Mouse (Mus musculus) limb, embryonic 15.5 days (tissue): ENCODE measurements around the gene Sec61a2. TPM values are rescaled to one million over a fixed set of nuclear protein-coding genes. Genes with fewer than 3 reads are reported as not detected.

Experiments used
- ATAC-seq: fragments of 200-750 bp; cut with Nextera tagmentation; 2 replicates; pipeline ENCODE4 v1.8.0; 2017; ENCODE audit warnings: low read depth, moderate TSS enrichment; ENCODE audit not compliant: insufficient number of reproducible peaks, low FRiP score, low TSS enrichment
- H3K27ac ChIP-seq: fragments of 300-500 bp; sonication (generic); 2 replicates; pipeline ENCODE4 v1.5.1; 2015; ENCODE audit warnings: moderate library complexity, mild to moderate bottlenecking, inconsistent platforms
- H3K27me3 ChIP-seq: fragments of 300-500 bp; sonication (generic); 2 replicates; pipeline ENCODE4 v1.6.1; 2015; ENCODE audit warnings: inconsistent platforms
- H3K36me3 ChIP-seq: fragments of 300-500 bp; sonication (generic); 2 replicates; pipeline ENCODE4 v1.6.1; 2015; ENCODE audit warnings: inconsistent platforms
- H3K4me1 ChIP-seq: fragments of 300-500 bp; sonication (generic); 2 replicates; pipeline ENCODE4 v1.6.1; 2015; ENCODE audit warnings: inconsistent platforms
- H3K4me2 ChIP-seq: fragments of 300-500 bp; sonication (generic); 2 replicates; pipeline ENCODE4 v1.6.1; 2015; ENCODE audit warnings: mild to moderate bottlenecking, inconsistent platforms
- H3K4me3 ChIP-seq: fragments of 300-500 bp; sonication (generic); 2 replicates; pipeline ENCODE4 v1.5.1; 2015; ENCODE audit warnings: mild to moderate bottlenecking, inconsistent platforms
- H3K9ac ChIP-seq: fragments of 300-500 bp; sonication (generic); 2 replicates; pipeline ENCODE4 v1.6.1; 2015; ENCODE audit warnings: inconsistent platforms
- H3K9me3 ChIP-seq: fragments of 300-500 bp; sonication (generic); 2 replicates; pipeline ENCODE4 v1.6.1; 2016; ENCODE audit warnings: inconsistent platforms
- WGBS: fragments of 180-500 bp; shearing (Covaris S2); methylation state at CpG from one replicate; pipeline ENCODE4 v1.1.7; 2015; 5-methylcytosine and 5-hydroxymethylcytosine counted together
- polyA plus RNA-seq: library from polyadenylated mRNA; unstranded; fragments of >200 nt; fragmentation: Nextera tagmentation; extraction: Ambion mirVana; gene quantifications from 2 replicates; pipeline ENCODE4 v1.2.1, GENCODE M21; 2015

Sec61a2 gene
- polyA plus RNA-seq, 1 experiment from 2014 or later: 80.5 TPM

- no peak overlapping the region for H3K27ac ChIP-seq
- H3K9ac ChIP-seq: no peak overlapping the region
- H3K4me3 ChIP-seq: no peak overlapping the region
- H3K9me3 ChIP-seq: no peaks in the 10 kb centered on the region
- no peak for ATAC-seq
- no peaks in the 10 kb centered on the region for H3K27me3 ChIP-seq
- no peak overlapping the region for H3K4me2 ChIP-seq
- WGBS: 90% methylated on average over 18 of the region's 18 CpGs
- H3K4me1 ChIP-seq: no peaks in the 10 kb centered on the region
- peaks cover 28% of the 10 kb centered on the region for H3K36me3 ChIP-seq
Observed at GRCm38 (mm10) chr2:5930291-5931054, 35.2 kb upstream of the Sec61a2 start.

GRCm38 (mm10) chr2:5929793-5930192, 34.6 kb upstream of the Sec61a2 start:
- 89% methylated on average over 5 of the region's 5 CpGs for WGBS
- H3K36me3 ChIP-seq: peaks cover 28% of the 10 kb centered on the region

GRCm38 (mm10) chr2:5927481-5927880, 32.2 kb upstream of the Sec61a2 start:
- no peaks in the 10 kb centered on the region for H3K4me1 ChIP-seq
- no peak overlapping the region for H3K4me3 ChIP-seq
- no peak overlapping the region for H3K27ac ChIP-seq
- no peaks in the 10 kb centered on the region for H3K27me3 ChIP-seq
- no peak for ATAC-seq
- peaks cover 28% of the 10 kb centered on the region for H3K36me3 ChIP-seq
- no peak overlapping the region for H3K4me2 ChIP-seq
- no peaks in the 10 kb centered on the region for H3K9me3 ChIP-seq
- WGBS: 93% methylated on average over 5 of the region's 5 CpGs
- no peak overlapping the region for H3K9ac ChIP-seq

More at GRCm38 (mm10) chr2:5929793-5930192, 34.6 kb upstream of the Sec61a2 start:
- H3K9ac ChIP-seq: no peak overlapping the region
- H3K4me2 ChIP-seq: no peak overlapping the region
- no peak for ATAC-seq
- H3K9me3 ChIP-seq: no peaks in the 10 kb centered on the region
- no peaks in the 10 kb centered on the region for H3K4me1 ChIP-seq
- H3K27ac ChIP-seq: no peak overlapping the region
- H3K27me3 ChIP-seq: no peaks in the 10 kb centered on the region
- H3K4me3 ChIP-seq: no peak overlapping the region

GRCm38 (mm10) chr2:5923786-5924185, 28.6 kb upstream of the Sec61a2 start:
- Histone ChIP-seq H3K4me3 (no peak overlapping the region), H3K9me3 (no peaks in the 10 kb centered on the region), H3K36me3 (peaks cover 19% of the 10 kb centered on the region), H3K27me3 (no peaks in the 10 kb centered on the region), H3K27ac (no peak overlapping the region), H3K9ac (no peak overlapping the region), H3K4me2 (no peak overlapping the region), H3K4me1 (no peaks in the 10 kb centered on the region)
- no peak for ATAC-seq
- WGBS: 46% methylated on average over 9 of the region's 9 CpGs

- Histone ChIP-seq H3K27me3 (no peaks in the 10 kb centered on the region), H3K9ac (no peak overlapping the region), H3K4me3 (no peak overlapping the region), H3K27ac (no peak overlapping the region), H3K4me1 (no peaks in the 10 kb centered on the region), H3K9me3 (no peaks in the 10 kb centered on the region), H3K4me2 (no peak overlapping the region), H3K36me3 (peaks cover 13% of the 10 kb centered on the region)
- no peak for ATAC-seq
- 95% methylated on average over 6 of the region's 6 CpGs for WGBS
Observed at GRCm38 (mm10) chr2:5922823-5923222, 27.6 kb upstream of the Sec61a2 start.

GRCm38 (mm10) chr2:5911282-5911965, 16.2 kb upstream of the Sec61a2 start:
- peaks cover 9% of the 10 kb centered on the region; the same call in 1 of the 2 replicates for H3K36me3 ChIP-seq
- ATAC-seq: no peak
- no peaks in the 10 kb centered on the region for H3K27me3 ChIP-seq
- H3K9ac ChIP-seq: no peak overlapping the region
- no peak overlapping the region for H3K4me2 ChIP-seq
- no peak overlapping the region for H3K4me3 ChIP-seq
- WGBS: 66% methylated on average over 16 of the region's 16 CpGs
- H3K9me3 ChIP-seq: no peaks in the 10 kb centered on the region
- no peak overlapping the region for H3K27ac ChIP-seq
- H3K4me1 ChIP-seq: no peaks in the 10 kb centered on the region

- peaks cover 8% of the 10 kb centered on the region for H3K36me3 ChIP-seq
Observed at GRCm38 (mm10) chr2:5906625-5907024, 11.4 kb upstream of the Sec61a2 start.

GRCm38 (mm10) chr2:5906092-5906491, 10.9 kb upstream of the Sec61a2 start:
- Histone ChIP-seq H3K4me1 (no peaks in the 10 kb centered on the region), H3K36me3 (peaks cover 8% of the 10 kb centered on the region), H3K9ac (no peak overlapping the region), H3K4me3 (no peak overlapping the region), H3K4me2 (no peak overlapping the region), H3K27ac (no peak overlapping the region), H3K27me3 (no peaks in the 10 kb centered on the region), H3K9me3 (no peaks in the 10 kb centered on the region)
- whole genome bisulfite sequencing: 26% methylated on average over 5 of the region's 5 CpGs
- no peak for ATAC-seq

More at GRCm38 (mm10) chr2:5906625-5907024, 11.4 kb upstream of the Sec61a2 start:
- ATAC-seq: no peak
- Histone ChIP-seq H3K4me1 (no peaks in the 10 kb centered on the region), H3K9ac (no peak overlapping the region), H3K4me2 (no peak overlapping the region), H3K9me3 (no peaks in the 10 kb centered on the region), H3K4me3 (no peak overlapping the region), H3K27ac (no peak overlapping the region), H3K27me3 (no peaks in the 10 kb centered on the region)
- WGBS: 49% methylated on average over 3 of the region's 3 CpGs

- Histone ChIP-seq H3K36me3 (peaks cover 11% of the 10 kb centered on the region), H3K9me3 (no peaks in the 10 kb centered on the region), H3K9ac (no peak overlapping the region), H3K4me2 (no peak overlapping the region), H3K27ac (no peak overlapping the region), H3K4me3 (no peak overlapping the region), H3K4me1 (no peaks in the 10 kb centered on the region), H3K27me3 (no peaks in the 10 kb centered on the region)
- WGBS: 75% methylated on average over 5 of the region's 5 CpGs
- no peak for ATAC-seq
Observed at GRCm38 (mm10) chr2:5900145-5900544, 4.9 kb upstream of the Sec61a2 start.

GRCm38 (mm10) chr2:5894296-5894695, 936 bp downstream of the Sec61a2 start:
- peak overlapping the region; percentile 47; the same call in 1 of the 2 replicates for H3K27ac ChIP-seq

GRCm38 (mm10) chr2:5889412-5889811, 5.8 kb downstream of the Sec61a2 start:
- 62% methylated on average over 2 of the region's 2 CpGs for whole genome bisulfite sequencing

More at GRCm38 (mm10) chr2:5894296-5894695, 936 bp downstream of the Sec61a2 start:
- 15% methylated on average over 11 of the region's 11 CpGs for WGBS
- Histone ChIP-seq H3K36me3 (peaks cover 23% of the 10 kb centered on the region), H3K4me1 (peaks cover 8% of the 10 kb centered on the region; the same call in 1 of the 2 replicates), H3K27me3 (no peaks in the 10 kb centered on the region), H3K9ac (peak overlapping the region; percentile 83), H3K4me3 (peak overlapping the region; percentile 83), H3K9me3 (no peaks in the 10 kb centered on the region), H3K4me2 (peak overlapping the region; percentile 52)
- no peak for ATAC-seq

GRCm38 (mm10) chr2:5888865-5889264, 6.4 kb downstream of the Sec61a2 start:
- H3K27ac ChIP-seq: no peak overlapping the region
- peaks cover 4% of the 10 kb centered on the region; the same call in 1 of the 2 replicates for H3K4me1 ChIP-seq
- WGBS: 89% methylated on average over 5 of the region's 5 CpGs
- no peaks in the 10 kb centered on the region for H3K9me3 ChIP-seq
- no peak overlapping the region for H3K4me2 ChIP-seq
- no peak overlapping the region for H3K9ac ChIP-seq
- ATAC-seq: no peak
- H3K4me3 ChIP-seq: no peak overlapping the region
- peaks cover 57% of the 10 kb centered on the region for H3K36me3 ChIP-seq
- H3K27me3 ChIP-seq: no peaks in the 10 kb centered on the region

More at GRCm38 (mm10) chr2:5889412-5889811, 5.8 kb downstream of the Sec61a2 start:
- no peak for ATAC-seq
- no peaks in the 10 kb centered on the region for H3K9me3 ChIP-seq
- no peak overlapping the region for H3K4me2 ChIP-seq
- H3K27ac ChIP-seq: no peak overlapping the region
- peaks cover 8% of the 10 kb centered on the region; the same call in 1 of the 2 replicates for H3K4me1 ChIP-seq
- no peaks in the 10 kb centered on the region for H3K27me3 ChIP-seq
- peaks cover 55% of the 10 kb centered on the region for H3K36me3 ChIP-seq
- H3K9ac ChIP-seq: no peak overlapping the region
- H3K4me3 ChIP-seq: no peak overlapping the region
